Mouse (Mus musculus) G1E (cell line): ENCODE data around the gene Rem2.

ENCODE experiments used
- CTCF ChIP-seq: IDR thresholded peaks from 2 replicates; pipeline ENCODE4 v1.5.1; 2012; ENCODE audit warnings: low read depth, low read length, inconsistent platforms, mixed read lengths
- GATA1 ChIP-seq: IDR thresholded peaks from 2 replicates; pipeline ENCODE4 v1.6.1; 2012; ENCODE audit warnings: borderline replicate concordance, low read length, inconsistent platforms, mixed read lengths
- POLR2AphosphoS5 ChIP-seq: IDR thresholded peaks from 2 replicates; pipeline ENCODE4 v1.6.1; 2012; ENCODE audit warnings: low read depth, low read length, inconsistent platforms; ENCODE audit not compliant: insufficient replicate concordance
- TAL1 ChIP-seq: conservative IDR thresholded peaks from 2 replicates; pipeline ENCODE4 v1.6.1; 2012; ENCODE audit warnings: low read depth, low read length, inconsistent platforms, mixed read lengths

DNA sequence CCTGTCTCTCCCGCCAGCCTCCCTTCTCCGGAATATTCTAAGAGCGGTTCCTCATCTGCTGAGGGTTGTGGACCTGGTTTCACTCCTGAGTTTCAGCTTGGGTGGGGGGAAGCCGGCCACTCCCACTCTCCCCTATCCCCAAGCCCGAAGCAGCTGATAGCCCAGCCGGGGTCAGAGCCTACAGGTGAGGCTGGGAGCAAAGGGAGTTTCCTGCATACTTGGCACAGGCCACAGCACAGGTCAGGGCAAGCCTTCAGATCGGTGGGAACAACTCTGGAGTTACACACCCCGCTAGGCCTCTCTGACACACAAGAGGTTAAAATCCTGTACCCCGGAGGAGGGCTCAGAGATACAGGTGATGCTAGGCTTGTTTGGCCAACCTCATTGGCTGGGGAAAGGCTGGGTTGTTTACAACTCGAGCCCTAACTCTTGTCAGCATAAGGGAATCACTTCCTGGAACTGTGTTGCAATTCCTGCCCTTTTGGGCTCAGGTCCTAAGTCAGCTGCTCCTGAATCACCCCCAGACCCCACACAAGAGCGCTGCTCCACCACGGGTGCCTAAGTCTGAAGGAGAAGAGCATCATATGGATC lies 41.9 kb upstream of the Rem2 start:
- TF ChIP-seq CTCF (no peak), TAL1 (no peak), GATA1 (no peak), POLR2AphosphoS5 (no peak)
